Mouse (Mus musculus) lung, postnatal 0 days (tissue): ENCODE measurements around the gene Crim1. TPM values are rescaled to one million over a fixed set of nuclear protein-coding genes. Genes with fewer than 3 reads are reported as not detected.

Source experiments
- ATAC-seq: fragments of 200-750 bp; cut with Nextera tagmentation; 2 replicates; pipeline ENCODE4 v1.8.0; 2017; ENCODE audit warnings: moderate library complexity
- DNase-seq: peaks from one replicate; pipeline ENCODE4 v3.0.0-alpha.2; 2016; ENCODE audit warnings: low spot score
- H3K27ac ChIP-seq: fragments of 300-500 bp; sonication (generic); 2 replicates; pipeline ENCODE4 v1.5.1; 2014; ENCODE audit warnings: antibody characterized with exemption, mild to moderate bottlenecking, low read length, mixed read lengths
- H3K27me3 ChIP-seq: fragments of 300-500 bp; sonication (generic); replicated peaks from 2 replicates; pipeline ENCODE4 v1.6.1; 2014; ENCODE audit warnings: low read length, mixed read lengths; ENCODE audit not compliant: insufficient read depth
- H3K36me3 ChIP-seq: fragments of 300-500 bp; sonication (generic); 2 replicates; pipeline ENCODE4 v1.6.1; 2014; ENCODE audit warnings: low read length, mixed read lengths; ENCODE audit not compliant: insufficient read depth
- H3K4me1 ChIP-seq: fragments of 300-500 bp; sonication (generic); 2 replicates; pipeline ENCODE4 v1.6.1; 2014; ENCODE audit warnings: antibody characterized with exemption, low read depth, low read length, mixed read lengths; ENCODE audit not compliant: insufficient read depth
- H3K4me2 ChIP-seq: fragments of 300-500 bp; sonication (generic); replicated peaks from 2 replicates; pipeline ENCODE4 v1.6.1; 2014; ENCODE audit warnings: low read depth, mild to moderate bottlenecking, low read length, moderate library complexity, mixed read lengths
- H3K4me3 ChIP-seq: fragments of 300-500 bp; sonication (generic); 2 replicates; pipeline ENCODE4 v1.5.1; 2014; ENCODE audit warnings: low read depth, low read length
- H3K9ac ChIP-seq: fragments of 300-500 bp; sonication (generic); replicated peaks from 2 replicates; pipeline ENCODE4 v1.6.1; 2014; ENCODE audit warnings: low read depth, mild to moderate bottlenecking
- H3K9me3 ChIP-seq: fragments of 300-500 bp; sonication (generic); 2 replicates; pipeline ENCODE4 v1.6.1; 2016; ENCODE audit warnings: low read length, mixed read lengths
- CTCF ChIP-seq: IDR thresholded peaks from 2 replicates; pipeline ENCODE4 v1.5.1; 2016; ENCODE audit warnings: antibody characterized with exemption, mild to moderate bottlenecking
- EP300 ChIP-seq: IDR thresholded peaks from 2 replicates; pipeline ENCODE4 v1.6.1; 2016; ENCODE audit warnings: antibody characterized with exemption, mild to moderate bottlenecking, control low read depth
- WGBS: fragments of 180-500 bp; shearing (Covaris S2); extraction: QIAGEN DNeasy Blood & Tissue Kit; methylation state at CpG from one replicate; pipeline ENCODE4 v1.1.7; 2014; 5-methylcytosine and 5-hydroxymethylcytosine counted together
- polyA plus RNA-seq: library from polyadenylated mRNA; unstranded; fragments of >200 nt; fragmentation: Nextera tagmentation; extraction: Ambion mirVana; gene quantifications from 2 replicates; pipeline ENCODE4 v1.2.1, GENCODE M21; 2015

Gene Crim1
- polyA plus RNA-seq, 1 experiment from 2014 or later: 8.2 TPM

GRCm38 (mm10) chr17:78388101-78388847 is 188.2 kb downstream of the Crim1 start:
- no peaks in the 10 kb centered on the region for H3K27me3 ChIP-seq
- no peaks in the 10 kb centered on the region for H3K36me3 ChIP-seq
- no peaks in the 10 kb centered on the region for H3K9me3 ChIP-seq
- no peak overlapping the region for H3K4me2 ChIP-seq
- no peak for TF ChIP-seq EP300
- TF ChIP-seq CTCF: no peak
- ATAC-seq: peak; percentile 70
- H3K27ac ChIP-seq: no peak overlapping the region
- peak; percentile 36 for DNase-seq
- H3K4me1 ChIP-seq: no peaks in the 10 kb centered on the region
- 60% methylated on average over 9 of the region's 9 CpGs for WGBS
- H3K9ac ChIP-seq: no peak overlapping the region
- H3K4me3 ChIP-seq: no peak overlapping the region

GRCm38 (mm10) chr17:78389573-78389972 is 189.5 kb downstream of the Crim1 start:
- ATAC-seq (no peak), DNase-seq (no peak)
- Histone ChIP-seq H3K9ac (no peak overlapping the region), H3K4me2 (no peak overlapping the region), H3K9me3 (no peaks in the 10 kb centered on the region), H3K4me3 (no peak overlapping the region), H3K4me1 (no peaks in the 10 kb centered on the region), H3K27ac (no peak overlapping the region), H3K36me3 (no peaks in the 10 kb centered on the region), H3K27me3 (no peaks in the 10 kb centered on the region)
- 90% methylated on average over 5 of the region's 5 CpGs for WGBS
- TF ChIP-seq EP300 (no peak), CTCF (no peak)

GRCm38 (mm10) chr17:78392401-78393087 is 192.5 kb downstream of the Crim1 start:
- ATAC-seq: no peak

GRCm38 (mm10) chr17:78400130-78400840 is 200.2 kb downstream of the Crim1 start:
- peak; percentile 54 for DNase-seq
- H3K27ac ChIP-seq: no peak overlapping the region
- H3K9ac ChIP-seq: no peak overlapping the region
- 0 out of 2 replicates have a peak, but pooled peaks cover 18% of the 10 kb centered on the region for H3K36me3 ChIP-seq
- H3K4me3 ChIP-seq: no peak overlapping the region
- H3K9me3 ChIP-seq: no peaks in the 10 kb centered on the region
- TF ChIP-seq CTCF (no peak), EP300 (no peak)
- WGBS: 55% methylated on average over 12 of the region's 12 CpGs
- H3K4me1 ChIP-seq: peaks cover 8% of the 10 kb centered on the region; the same call in 1 of the 2 replicates
- peak; percentile 74 for ATAC-seq
- H3K27me3 ChIP-seq: no peaks in the 10 kb centered on the region
- H3K4me2 ChIP-seq: no peak overlapping the region

More at GRCm38 (mm10) chr17:78392401-78393087, 192.5 kb downstream of the Crim1 start:
- Histone ChIP-seq H3K9ac (no peak overlapping the region), H3K36me3 (no peaks in the 10 kb centered on the region), H3K4me2 (no peak overlapping the region), H3K27ac (no peak overlapping the region), H3K27me3 (no peaks in the 10 kb centered on the region), H3K4me3 (no peak overlapping the region), H3K9me3 (no peaks in the 10 kb centered on the region), H3K4me1 (no peaks in the 10 kb centered on the region)
- TF ChIP-seq EP300: no peak
- TF ChIP-seq CTCF: no peak
- no peak for DNase-seq
- WGBS: 60% methylated on average over 9 of the region's 9 CpGs

GRCm38 (mm10) chr17:78401311-78401710 is 201.3 kb downstream of the Crim1 start:
- peaks cover 8% of the 10 kb centered on the region; the same call in 1 of the 2 replicates for H3K4me1 ChIP-seq
- 0 out of 2 replicates have a peak, but pooled peaks cover 18% of the 10 kb centered on the region for H3K36me3 ChIP-seq
- TF ChIP-seq EP300 (no peak), CTCF (no peak)
- WGBS: 54% methylated on average over 6 of the region's 6 CpGs
- H3K27me3 ChIP-seq: no peaks in the 10 kb centered on the region
- ATAC-seq (peak; percentile 23; the same call in 1 of the 2 replicates), DNase-seq (peak; percentile 17)
- no peaks in the 10 kb centered on the region for H3K9me3 ChIP-seq
- no peak overlapping the region for H3K9ac ChIP-seq
- no peak overlapping the region for H3K4me3 ChIP-seq
- H3K4me2 ChIP-seq: no peak overlapping the region
- H3K27ac ChIP-seq: no peak overlapping the region

- H3K27me3 ChIP-seq: no peaks in the 10 kb centered on the region
- no peak overlapping the region for H3K9ac ChIP-seq
- H3K9me3 ChIP-seq: no peaks in the 10 kb centered on the region
- no peak overlapping the region for H3K4me2 ChIP-seq
- ATAC-seq (0 out of 2 replicates have a peak, but pooled peaks have one; percentile 46), DNase-seq (peak; percentile 21)
- H3K36me3 ChIP-seq: 0 out of 2 replicates have a peak, but pooled peaks cover 18% of the 10 kb centered on the region
- H3K27ac ChIP-seq: no peak overlapping the region
- no peak overlapping the region for H3K4me3 ChIP-seq
- no peak for TF ChIP-seq CTCF
- no peak for TF ChIP-seq EP300
- peaks cover 8% of the 10 kb centered on the region; the same call in 1 of the 2 replicates for H3K4me1 ChIP-seq
- WGBS: 40% methylated on average over 4 of the region's 4 CpGs
Measured at GRCm38 (mm10) chr17:78401713-78402112, 201.7 kb downstream of the Crim1 start.
